Mouse (Mus musculus): ENCODE data around the gene Nol7. TPM values are rescaled to one million over a fixed set of nuclear protein-coding genes. Genes with fewer than 3 reads are reported as not detected.

The Nol7 gene
- polyA plus RNA-seq, 1 experiment = 68.6 TPM

DNA sequence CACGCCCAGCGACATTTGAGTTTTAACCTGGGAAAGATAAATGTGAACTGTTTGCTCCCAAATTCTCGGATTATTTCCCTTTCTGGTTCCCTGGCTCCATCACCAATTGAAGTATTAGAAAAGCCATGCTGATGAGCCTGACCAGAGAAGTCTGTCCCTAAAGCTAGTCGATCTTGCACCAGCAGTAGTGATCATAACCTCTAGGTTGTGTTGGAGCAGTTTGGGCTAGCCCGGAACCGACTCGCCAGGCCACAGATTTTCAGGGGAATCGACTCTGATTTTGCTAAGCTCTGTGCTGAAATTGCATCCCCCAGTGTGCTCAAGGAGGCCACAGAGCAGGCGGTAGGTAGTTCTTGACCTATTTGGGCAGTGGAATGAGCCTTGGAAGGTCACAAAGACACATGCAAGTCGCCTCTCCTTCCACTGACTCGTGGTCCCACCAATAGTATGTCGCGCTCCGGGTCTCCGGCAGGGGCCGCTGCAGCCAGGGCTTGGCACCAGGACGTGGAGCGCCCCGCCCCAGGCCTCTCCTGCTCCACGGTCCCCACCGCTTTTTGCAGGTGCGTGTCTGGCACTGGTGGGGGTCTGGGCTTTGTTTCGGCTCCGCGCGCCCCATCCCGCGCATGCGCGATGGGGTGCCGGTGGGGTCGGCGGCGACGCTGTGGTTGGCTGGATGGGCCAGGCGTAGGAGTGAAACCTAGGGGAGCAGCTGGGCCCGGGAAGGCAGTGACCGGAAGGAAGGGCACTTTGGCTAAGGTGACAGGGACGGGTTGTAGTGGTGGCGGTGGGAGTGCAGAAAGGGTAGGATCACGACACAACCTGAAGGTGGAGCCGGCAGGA is 33.0 kb upstream of the Nol7 start, which contains the start of gene Sirt5:
Sirt5 (plus strand) TSS at position 512 of the 840 bp plus-strand sequence.
- Histone ChIP-seq H3K4me3 (ENCODE audit: insufficient read depth, low read length) (peak within 1 kb of the TSS; percentile 90), H3K27ac (ENCODE audit: insufficient read depth, low read length) (0 out of 2 replicates have a peak within 1 kb of the TSS, but pooled peaks have one; percentile 1), H3K4me1 (ENCODE audit: control insufficient read depth, insufficient read depth, low read length) (peaks cover 2% of the 10 kb centered on the region)
- TF ChIP-seq CTCF (IDR thresholded peaks at IDR 0.05; ENCODE audit: extremely low read depth, insufficient read depth, low read length) = peak; percentile 60
- TF ChIP-seq POLR2A (IDR thresholded peaks at IDR 0.05; ENCODE audit: extremely low read depth, insufficient read depth, low read length) = no peak

DNA sequence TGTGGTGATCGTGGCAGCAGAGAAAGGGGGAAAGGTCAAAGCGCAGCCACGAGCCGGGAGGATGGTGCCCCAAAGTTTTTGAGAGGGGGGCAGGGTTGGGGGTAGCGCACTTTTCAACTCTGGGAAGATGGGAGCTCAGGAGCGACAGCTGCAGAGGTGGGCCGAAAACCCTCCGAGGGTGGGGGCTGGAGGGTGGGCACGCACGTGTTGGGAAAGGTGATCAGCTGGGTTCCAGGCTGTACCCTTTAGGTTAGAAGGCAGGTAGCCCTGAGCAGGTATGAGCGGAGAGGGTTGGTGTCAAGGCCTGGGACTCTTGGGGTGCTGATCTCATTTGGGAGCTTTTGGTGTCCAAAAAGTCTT is 32.4 kb upstream of the Nol7 start:
- H3K27ac ChIP-seq (ENCODE audit: insufficient read depth, low read length) = 0 out of 2 replicates have a peak overlapping the region, but pooled peaks have one; percentile 1

DNA sequence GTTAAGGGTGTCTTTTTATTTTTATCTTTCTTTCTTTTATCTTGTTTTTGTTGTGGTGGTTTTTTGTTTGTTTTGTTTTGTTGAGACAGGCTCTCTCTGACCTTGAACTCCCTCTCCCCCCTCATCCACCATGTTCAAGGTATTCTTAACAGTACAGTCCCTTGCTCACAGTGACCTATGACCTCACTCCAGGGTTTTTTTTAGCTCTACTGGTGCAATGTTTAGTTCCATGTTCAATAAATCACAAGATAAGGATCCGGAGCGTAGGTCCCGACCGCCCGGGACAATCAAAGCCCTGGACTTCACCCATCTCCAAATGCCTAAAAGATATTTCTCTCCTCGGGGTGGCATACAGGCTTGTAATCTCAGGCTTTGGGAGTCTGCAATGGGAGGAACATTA is 28.1 kb upstream of the Nol7 start:
- Histone ChIP-seq H3K4me1 (ENCODE audit: control insufficient read depth, insufficient read depth, low read length) (peaks cover 2% of the 10 kb centered on the region), H3K27ac (ENCODE audit: insufficient read depth, low read length) (no peak overlapping the region), H3K4me3 (ENCODE audit: insufficient read depth, low read length) (no peak overlapping the region)
- TF ChIP-seq POLR2A (IDR thresholded peaks at IDR 0.05; ENCODE audit: extremely low read depth, insufficient read depth, low read length) (no peak), CTCF (IDR thresholded peaks at IDR 0.05; ENCODE audit: extremely low read depth, insufficient read depth, low read length) (no peak)

More for the DNA sequence above, 32.4 kb upstream of the Nol7 start:
- Histone ChIP-seq H3K4me1 (ENCODE audit: control insufficient read depth, insufficient read depth, low read length) (peaks cover 2% of the 10 kb centered on the region), H3K4me3 (ENCODE audit: insufficient read depth, low read length) (peak overlapping the region; percentile 90)
- TF ChIP-seq CTCF (IDR thresholded peaks at IDR 0.05; ENCODE audit: extremely low read depth, insufficient read depth, low read length) (no peak), POLR2A (IDR thresholded peaks at IDR 0.05; ENCODE audit: extremely low read depth, insufficient read depth, low read length) (no peak)

DNA sequence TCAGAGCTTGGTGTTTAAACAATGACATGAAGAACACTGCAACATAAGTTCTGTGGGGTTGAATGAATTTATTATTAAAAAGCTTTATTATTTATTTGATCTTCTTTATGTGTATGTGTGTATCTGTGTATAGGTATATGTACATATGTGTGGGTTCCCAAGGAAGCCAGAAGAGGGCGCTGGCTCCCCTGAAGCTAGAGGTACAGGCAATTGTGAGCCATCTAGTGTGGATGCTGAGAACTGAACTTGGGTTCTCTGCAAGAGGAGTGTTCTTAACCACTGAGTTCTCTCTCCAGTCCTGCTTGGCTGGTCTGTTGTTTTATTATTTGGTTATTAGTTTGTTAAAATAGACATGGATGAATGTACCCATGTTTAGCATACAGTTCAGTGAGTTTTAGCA is 25.3 kb upstream of the Nol7 start:
- Histone ChIP-seq H3K27ac (ENCODE audit: insufficient read depth, low read length) (no peak overlapping the region), H3K4me1 (ENCODE audit: control insufficient read depth, insufficient read depth, low read length) (no peaks in the 10 kb centered on the region), H3K4me3 (ENCODE audit: insufficient read depth, low read length) (no peak overlapping the region)
- TF ChIP-seq POLR2A (IDR thresholded peaks at IDR 0.05; ENCODE audit: extremely low read depth, insufficient read depth, low read length) (no peak), CTCF (IDR thresholded peaks at IDR 0.05; ENCODE audit: extremely low read depth, insufficient read depth, low read length) (no peak)

DNA sequence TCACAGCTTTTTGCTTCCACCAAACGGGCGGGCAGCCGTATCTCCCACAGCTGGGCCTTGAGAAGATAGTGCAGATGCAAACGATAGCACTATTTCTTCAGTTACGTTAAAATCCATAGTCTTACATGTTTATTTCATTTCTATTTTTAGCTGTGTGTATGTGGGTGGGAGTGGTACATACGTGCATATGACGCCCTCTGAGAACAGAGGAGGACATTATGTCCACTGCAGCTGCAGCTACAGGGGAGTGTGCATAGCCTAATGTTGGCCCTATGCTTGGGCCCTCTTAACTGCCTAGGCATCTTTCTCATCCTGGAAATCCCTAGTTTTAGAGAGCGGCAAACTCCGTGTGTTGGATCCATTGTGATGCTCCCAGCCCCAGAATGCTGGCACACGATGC is 24.0 kb upstream of the Nol7 start:
- H3K27ac ChIP-seq (ENCODE audit: insufficient read depth, low read length) = no peak overlapping the region
- TF ChIP-seq POLR2A (IDR thresholded peaks at IDR 0.05; ENCODE audit: extremely low read depth, insufficient read depth, low read length) (no peak), CTCF (IDR thresholded peaks at IDR 0.05; ENCODE audit: extremely low read depth, insufficient read depth, low read length) (no peak)
- no peaks in the 10 kb centered on the region for H3K4me1 ChIP-seq (ENCODE audit: control insufficient read depth, insufficient read depth, low read length)
- no peak overlapping the region for H3K4me3 ChIP-seq (ENCODE audit: insufficient read depth, low read length)

DNA sequence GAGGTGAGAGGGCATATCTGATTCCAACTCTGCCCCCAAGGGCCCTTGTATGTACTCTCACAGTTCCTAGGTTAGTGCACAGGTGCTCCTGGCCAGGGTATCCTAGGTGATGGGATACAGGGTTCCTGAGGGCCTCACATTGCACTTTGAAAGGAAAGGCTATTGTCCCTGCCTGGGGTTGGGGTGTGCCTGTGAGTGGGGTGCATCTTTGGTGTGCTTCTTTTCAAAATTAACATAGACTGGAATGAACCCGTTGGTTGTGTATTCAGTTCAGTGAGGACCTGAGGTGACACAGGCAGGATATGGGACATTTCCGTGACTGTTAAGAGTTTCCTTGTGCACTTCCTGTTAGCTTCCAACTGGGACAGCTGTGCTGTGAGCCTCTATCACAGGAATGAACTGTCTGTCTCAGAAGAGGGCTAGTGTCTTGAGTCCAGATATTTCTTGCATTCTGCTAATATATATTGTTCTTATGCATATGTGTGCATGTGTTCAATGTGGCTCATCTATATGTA is 23.2 kb upstream of the Nol7 start:
- Histone ChIP-seq H3K4me1 (ENCODE audit: control insufficient read depth, insufficient read depth, low read length) (no peaks in the 10 kb centered on the region), H3K27ac (ENCODE audit: insufficient read depth, low read length) (no peak overlapping the region), H3K4me3 (ENCODE audit: insufficient read depth, low read length) (no peak overlapping the region)
- TF ChIP-seq POLR2A (IDR thresholded peaks at IDR 0.05; ENCODE audit: extremely low read depth, insufficient read depth, low read length) (no peak), CTCF (IDR thresholded peaks at IDR 0.05; ENCODE audit: extremely low read depth, insufficient read depth, low read length) (no peak)

DNA sequence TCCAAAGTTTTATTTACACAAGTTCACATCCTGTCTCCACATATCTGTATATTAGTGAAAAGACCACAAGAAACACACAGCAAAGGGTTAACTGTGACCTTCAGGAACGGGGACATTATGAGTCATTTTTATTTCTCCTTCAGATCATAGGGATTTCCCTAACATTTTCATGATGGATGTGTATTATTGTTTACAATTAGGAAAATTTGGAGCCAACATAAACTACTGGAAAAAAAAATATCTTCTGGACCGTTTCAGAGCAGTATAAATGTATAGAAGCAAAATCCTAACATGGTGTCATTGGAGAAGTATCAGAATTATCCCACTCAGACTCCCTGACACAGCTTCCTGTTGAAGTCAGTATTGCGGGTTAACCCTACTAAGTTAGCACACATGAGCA is 18.2 kb upstream of the Nol7 start:
- Histone ChIP-seq H3K4me1 (ENCODE audit: control insufficient read depth, insufficient read depth, low read length) (no peaks in the 10 kb centered on the region), H3K4me3 (ENCODE audit: insufficient read depth, low read length) (no peak overlapping the region), H3K27ac (ENCODE audit: insufficient read depth, low read length) (no peak overlapping the region)
- no peak for TF ChIP-seq POLR2A (IDR thresholded peaks at IDR 0.05; ENCODE audit: extremely low read depth, insufficient read depth, low read length)
- TF ChIP-seq CTCF (IDR thresholded peaks at IDR 0.05; ENCODE audit: extremely low read depth, insufficient read depth, low read length) = no peak

DNA sequence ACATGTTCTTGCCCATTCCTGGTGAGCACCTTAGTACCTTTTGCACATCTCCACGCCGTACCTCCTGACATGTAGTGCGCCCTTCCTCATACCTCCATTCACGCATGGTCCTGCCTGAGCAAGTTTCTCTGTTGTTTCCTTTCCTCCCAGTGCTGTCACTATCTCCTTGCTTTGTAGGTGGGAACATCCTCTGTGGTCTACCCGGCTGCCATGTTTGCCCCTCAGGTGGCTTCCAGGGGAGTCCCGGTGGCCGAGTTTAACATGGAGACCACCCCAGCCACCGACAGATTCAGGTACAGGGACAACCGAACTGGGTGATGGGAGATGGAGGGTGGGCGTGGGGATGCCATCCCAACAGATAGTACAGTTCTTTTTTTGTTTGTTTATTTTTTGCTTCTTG is 12.9 kb upstream of the Nol7 start:
- Histone ChIP-seq H3K4me1 (ENCODE audit: control insufficient read depth, insufficient read depth, low read length) (no peaks in the 10 kb centered on the region), H3K4me3 (ENCODE audit: insufficient read depth, low read length) (no peak overlapping the region), H3K27ac (ENCODE audit: insufficient read depth, low read length) (no peak overlapping the region)
- TF ChIP-seq POLR2A (IDR thresholded peaks at IDR 0.05; ENCODE audit: extremely low read depth, insufficient read depth, low read length) = no peak
- no peak for TF ChIP-seq CTCF (IDR thresholded peaks at IDR 0.05; ENCODE audit: extremely low read depth, insufficient read depth, low read length)

DNA sequence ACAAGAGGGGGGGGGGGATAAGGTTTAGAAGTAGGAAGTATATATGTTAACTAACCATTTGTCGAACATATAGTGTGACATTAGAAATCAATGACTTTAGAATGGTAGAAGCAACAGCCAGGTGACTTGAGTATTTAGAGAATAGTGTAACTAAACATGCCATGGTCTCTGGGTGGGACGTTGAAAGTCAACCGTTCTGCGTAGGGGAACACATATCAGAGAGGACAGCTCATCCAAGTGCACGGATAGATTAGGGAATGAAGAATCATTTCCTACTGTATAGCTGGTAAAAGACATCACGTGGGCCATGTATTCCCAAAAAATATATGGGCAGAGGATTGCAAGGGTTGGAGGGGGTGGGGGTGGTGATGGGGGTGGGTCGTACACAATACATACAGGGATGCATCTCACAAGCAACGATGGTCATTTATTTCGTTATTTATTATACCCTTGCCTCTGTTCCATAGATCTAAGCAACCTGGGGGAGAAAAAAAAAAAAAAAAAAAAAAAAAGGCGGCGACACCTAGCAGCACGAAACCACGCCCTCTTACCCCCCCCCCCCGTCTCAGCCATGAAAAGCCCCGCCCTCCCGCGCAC is 392 bp upstream of the Nol7 start:
- no peak overlapping the region for H3K27ac ChIP-seq (ENCODE audit: insufficient read depth, low read length)
- peak overlapping the region; percentile 79; the same call in 1 of the 2 replicates for H3K4me3 ChIP-seq (ENCODE audit: insufficient read depth, low read length)
- no peaks in the 10 kb centered on the region; the same call in none of the 2 replicates for H3K4me1 ChIP-seq (ENCODE audit: control insufficient read depth, insufficient read depth, low read length)
- TF ChIP-seq POLR2A (IDR thresholded peaks at IDR 0.05; ENCODE audit: extremely low read depth, insufficient read depth, low read length) (no peak), CTCF (IDR thresholded peaks at IDR 0.05; ENCODE audit: extremely low read depth, insufficient read depth, low read length) (no peak)
